Mouse (Mus musculus): ENCODE results near the gene Bola1. TPM values are rescaled to one million over a fixed set of nuclear protein-coding genes. Genes with fewer than 3 reads are reported as not detected.
A peak's percentile ranks its signal among the peaks of the same experiment; 100 is the strongest.

The Bola1 gene
- polyA plus RNA-seq, 1 experiment: 114 TPM

GRCm38 (mm10) chr3:96262216-96262875, 42.8 kb upstream of the Bola1 start:
- Histone ChIP-seq H3K4me3 (replicated peaks) (peak overlapping the region; percentile 93), H3K9me3 (peaks cover 4% of the 10 kb centered on the region; the same call in 1 of the 2 replicates), H3K36me3 (replicated peaks; ENCODE audit: low read length) (no peaks in the 10 kb centered on the region), H3K4me1 (peaks cover 60% of the 10 kb centered on the region), H3K27me3 (replicated peaks) (no peaks in the 10 kb centered on the region)
- no peak for TF ChIP-seq FLI1 (IDR thresholded peaks at IDR 0.05; ENCODE audit: low read length)
- no peak for TF ChIP-seq GATA1 (IDR thresholded peaks at IDR 0.05; ENCODE audit: borderline replicate concordance, low read length)

- H3K4me3 ChIP-seq (replicated peaks): peak overlapping the region; percentile 93
- peaks cover 4% of the 10 kb centered on the region; the same call in 1 of the 2 replicates for H3K9me3 ChIP-seq
- peaks cover 53% of the 10 kb centered on the region for H3K4me1 ChIP-seq
- H3K27me3 ChIP-seq (replicated peaks): no peaks in the 10 kb centered on the region
- TF ChIP-seq GATA1 (IDR thresholded peaks at IDR 0.05; ENCODE audit: borderline replicate concordance, low read length) (no peak), FLI1 (IDR thresholded peaks at IDR 0.05; ENCODE audit: low read length) (no peak)
- H3K36me3 ChIP-seq (replicated peaks; ENCODE audit: low read length): no peaks in the 10 kb centered on the region
These were observed 42.1 kb upstream of the Bola1 start for GRCm38 (mm10) chr3:96261623-96262022.

- H3K4me1 ChIP-seq: peaks cover 50% of the 10 kb centered on the region
- peaks cover 4% of the 10 kb centered on the region; the same call in 1 of the 2 replicates for H3K9me3 ChIP-seq
- no peaks in the 10 kb centered on the region for H3K36me3 ChIP-seq (replicated peaks; ENCODE audit: low read length)
- no peaks in the 10 kb centered on the region for H3K27me3 ChIP-seq (replicated peaks)
- H3K4me3 ChIP-seq (replicated peaks): no peak overlapping the region
- no peak for TF ChIP-seq GATA1 (IDR thresholded peaks at IDR 0.05; ENCODE audit: borderline replicate concordance, low read length)
- TF ChIP-seq FLI1 (IDR thresholded peaks at IDR 0.05; ENCODE audit: low read length): no peak
These were observed 40.7 kb upstream of the Bola1 start for GRCm38 (mm10) chr3:96260220-96260619.

- no peak for TF ChIP-seq FLI1 (IDR thresholded peaks at IDR 0.05; ENCODE audit: low read length)
- no peak for TF ChIP-seq GATA1 (IDR thresholded peaks at IDR 0.05; ENCODE audit: borderline replicate concordance, low read length)
- H3K36me3 ChIP-seq (replicated peaks; ENCODE audit: low read length): no peaks in the 10 kb centered on the region
- H3K9me3 ChIP-seq: peaks cover 4% of the 10 kb centered on the region; the same call in 1 of the 2 replicates
- peaks cover 34% of the 10 kb centered on the region for H3K4me1 ChIP-seq
- H3K4me3 ChIP-seq (replicated peaks): no peak overlapping the region
- H3K27me3 ChIP-seq (replicated peaks): no peaks in the 10 kb centered on the region
These were observed 37.7 kb upstream of the Bola1 start for GRCm38 (mm10) chr3:96257190-96257589.

GRCm38 (mm10) chr3:96255926-96256593, 36.6 kb upstream of the Bola1 start:
- TF ChIP-seq GATA1 (IDR thresholded peaks at IDR 0.05; ENCODE audit: borderline replicate concordance, low read length) (no peak), FLI1 (IDR thresholded peaks at IDR 0.05; ENCODE audit: low read length) (no peak)
- H3K36me3 ChIP-seq (replicated peaks; ENCODE audit: low read length): no peaks in the 10 kb centered on the region
- no peak overlapping the region for H3K4me3 ChIP-seq (replicated peaks)
- H3K4me1 ChIP-seq: peaks cover 29% of the 10 kb centered on the region
- peaks cover 4% of the 10 kb centered on the region; the same call in 1 of the 2 replicates for H3K9me3 ChIP-seq
- H3K27me3 ChIP-seq (replicated peaks): no peaks in the 10 kb centered on the region

GRCm38 (mm10) chr3:96254683-96255355, 35.3 kb upstream of the Bola1 start:
- H3K4me1 ChIP-seq: peaks cover 31% of the 10 kb centered on the region
- no peaks in the 10 kb centered on the region for H3K36me3 ChIP-seq (replicated peaks; ENCODE audit: low read length)
- no peak overlapping the region for H3K4me3 ChIP-seq (replicated peaks)
- no peak for TF ChIP-seq FLI1 (IDR thresholded peaks at IDR 0.05; ENCODE audit: low read length)
- TF ChIP-seq GATA1 (IDR thresholded peaks at IDR 0.05; ENCODE audit: borderline replicate concordance, low read length): no peak
- no peaks in the 10 kb centered on the region for H3K27me3 ChIP-seq (replicated peaks)
- no peaks in the 10 kb centered on the region for H3K9me3 ChIP-seq

GRCm38 (mm10) chr3:96251787-96252186, 32.3 kb upstream of the Bola1 start:
- Histone ChIP-seq H3K36me3 (replicated peaks; ENCODE audit: low read length) (no peaks in the 10 kb centered on the region), H3K27me3 (replicated peaks) (no peaks in the 10 kb centered on the region), H3K4me1 (peaks cover 39% of the 10 kb centered on the region), H3K4me3 (replicated peaks) (no peak overlapping the region), H3K9me3 (no peaks in the 10 kb centered on the region)
- TF ChIP-seq GATA1 (IDR thresholded peaks at IDR 0.05; ENCODE audit: borderline replicate concordance, low read length) (no peak), FLI1 (IDR thresholded peaks at IDR 0.05; ENCODE audit: low read length) (no peak)

GRCm38 (mm10) chr3:96250890-96251289, 31.4 kb upstream of the Bola1 start:
- H3K4me1 ChIP-seq: peaks cover 33% of the 10 kb centered on the region
- no peaks in the 10 kb centered on the region for H3K27me3 ChIP-seq (replicated peaks)
- H3K4me3 ChIP-seq (replicated peaks): no peak overlapping the region
- no peaks in the 10 kb centered on the region for H3K36me3 ChIP-seq (replicated peaks; ENCODE audit: low read length)
- no peak for TF ChIP-seq GATA1 (IDR thresholded peaks at IDR 0.05; ENCODE audit: borderline replicate concordance, low read length)
- no peak for TF ChIP-seq FLI1 (IDR thresholded peaks at IDR 0.05; ENCODE audit: low read length)
- no peaks in the 10 kb centered on the region for H3K9me3 ChIP-seq

- no peak for TF ChIP-seq FLI1 (IDR thresholded peaks at IDR 0.05; ENCODE audit: low read length)
- TF ChIP-seq GATA1 (IDR thresholded peaks at IDR 0.05; ENCODE audit: borderline replicate concordance, low read length): no peak
- Histone ChIP-seq H3K4me1 (peaks cover 30% of the 10 kb centered on the region), H3K27me3 (replicated peaks) (no peaks in the 10 kb centered on the region), H3K9me3 (no peaks in the 10 kb centered on the region), H3K4me3 (replicated peaks) (peak overlapping the region; percentile 88), H3K36me3 (replicated peaks; ENCODE audit: low read length) (no peaks in the 10 kb centered on the region)
These were observed 29.5 kb upstream of the Bola1 start for GRCm38 (mm10) chr3:96249034-96249345.
